Mouse (Mus musculus) left cerebral cortex, postnatal 36 days (tissue): ENCODE measurements around the gene Cycs. TPM values are rescaled to one million over a fixed set of nuclear protein-coding genes. Genes with fewer than 3 reads are reported as not detected.

ENCODE experiments used
- DNase-seq, 2 experiments: peaks; one replicate each; pipeline ENCODE4 v3.0.0; 2021 to 2022; ENCODE audit warnings: low spot score in 2 of 2, mixed read lengths in 1 of 2
- intact Hi-C: fragments of 180-260 bp; cut with DNase I; formaldehyde crosslinking; loops from one replicate; pipeline ENCODE4 v1.15.1; 2025
- total RNA-seq, 2 experiments: library from RNA; stranded (reverse); gene quantifications; 2 replicates each; pipeline ENCODE4 v1.2.3; 2021

Gene Cycs
- total RNA-seq, 2 experiments from 2014 or later: 37.7 to 39.3 TPM

GRCm38 (mm10) chr6:50549791-50550190 is 16.5 kb downstream of the Cycs start:
- intact Hi-C loops: loop anchor here (10.0 kb wide), 1 partner anchor 615 kb away; no protein-coding TSS in a partner anchor

GRCm38 (mm10) chr6:50549051-50549450 is 17.3 kb downstream of the Cycs start:
- DNase-seq: peak in 1 of 2 experiments; percentile 21
- intact Hi-C loops: loop anchor here (10.0 kb wide), 1 partner anchor 614 kb away; no protein-coding TSS in a partner anchor

More at GRCm38 (mm10) chr6:50549791-50550190, 16.5 kb downstream of the Cycs start:
- DNase-seq: no peak

GRCm38 (mm10) chr6:50545412-50546043 is 20.8 kb downstream of the Cycs start:
- intact Hi-C loops: loop anchor here (10.0 kb wide), 1 partner anchor 611 kb away; no protein-coding TSS in a partner anchor
- DNase-seq: no peak

- no peak for DNase-seq
- intact Hi-C loops: loop anchor here (10.0 kb wide), 1 partner anchor 608 kb away; no protein-coding TSS in a partner anchor
Measured at GRCm38 (mm10) chr6:50542535-50542934, 23.8 kb downstream of the Cycs start.

GRCm38 (mm10) chr6:50539641-50540040 is 26.7 kb downstream of the Cycs start:
- intact Hi-C loops: loop anchor here (5.0 to 10.0 kb wide), 3 partner anchors 425 to 1017 kb away; partner anchors contain the start of gene Mpp6
- no peak for DNase-seq

- intact Hi-C loops: loop anchor here (2.0 to 10.0 kb wide), 4 partner anchors 224 to 1014 kb away; partner anchors contain the start of gene Mpp6
- peak; percentile 59 to 67 for DNase-seq
Measured at GRCm38 (mm10) chr6:50536461-50536892, 29.9 kb downstream of the Cycs start.

GRCm38 (mm10) chr6:50535346-50535745 is 31.0 kb downstream of the Cycs start:
- DNase-seq: no peak
- intact Hi-C loops: loop anchor here (5.0 to 10.0 kb wide), 2 partner anchors 421 to 1013 kb away; partner anchors contain the start of gene Mpp6

- DNase-seq: no peak
- intact Hi-C loops: loop anchor here (10.0 kb wide), 1 partner anchor 417 kb away; the partner anchor contains the start of gene Mpp6
Measured at GRCm38 (mm10) chr6:50531920-50532319, 34.4 kb downstream of the Cycs start.

- intact Hi-C loops: loop anchor here (10.0 kb wide), 1 partner anchor 416 kb away; the partner anchor contains the start of gene Mpp6
- no peak for DNase-seq
Measured at GRCm38 (mm10) chr6:50531003-50531402, 35.3 kb downstream of the Cycs start.

- peak in 1 of 2 experiments; percentile 21 for DNase-seq
- intact Hi-C loops: loop anchor here (2.0 to 5.0 kb wide), 2 partner anchors 72 to 117 kb away; partner anchors contain the start of gene Osbpl3
Measured at GRCm38 (mm10) chr6:50529194-50529593, 37.1 kb downstream of the Cycs start.

- DNase-seq: no peak
- intact Hi-C loops: loop anchor here (2.0 to 5.0 kb wide), 2 partner anchors 115 to 215 kb away; no protein-coding TSS in a partner anchor
Measured at GRCm38 (mm10) chr6:50527416-50527815, 38.9 kb downstream of the Cycs start.

- intact Hi-C loops: loop anchor here (2.0 to 5.0 kb wide), 2 partner anchors 114 to 214 kb away; no protein-coding TSS in a partner anchor
- peak; percentile 48 to 64 for DNase-seq
Measured at GRCm38 (mm10) chr6:50526597-50527024, 39.7 kb downstream of the Cycs start.

GRCm38 (mm10) chr6:50525846-50526245 is 40.5 kb downstream of the Cycs start:
- intact Hi-C loops: loop anchor here (2.0 to 5.0 kb wide), 2 partner anchors 114 to 213 kb away; no protein-coding TSS in a partner anchor
- no peak for DNase-seq

- intact Hi-C loops: no loop called here
Measured at GRCm38 (mm10) chr6:50524261-50524896, 42.0 kb downstream of the Cycs start.

GRCm38 (mm10) chr6:50522772-50523171 is 43.6 kb downstream of the Cycs start:
- intact Hi-C loops: no loop called here

More at GRCm38 (mm10) chr6:50524261-50524896, 42.0 kb downstream of the Cycs start:
- no peak for DNase-seq

GRCm38 (mm10) chr6:50521532-50522135 is 44.7 kb downstream of the Cycs start:
- intact Hi-C loops: no loop called here
- DNase-seq: no peak

More at GRCm38 (mm10) chr6:50522772-50523171, 43.6 kb downstream of the Cycs start:
- DNase-seq: no peak

GRCm38 (mm10) chr6:50520139-50520538 is 46.2 kb downstream of the Cycs start:
- no peak for DNase-seq
- intact Hi-C loops: no loop called here

- no peak for DNase-seq
- intact Hi-C loops: loop anchor here (5.0 kb wide), 1 partner anchor 46 kb away; no protein-coding TSS in a partner anchor
Measured at GRCm38 (mm10) chr6:50518371-50518770, 48.0 kb downstream of the Cycs start.
